Mouse (Mus musculus): ENCODE results near the gene Gm20736.
"Not testable (repeated sequence)": the region's sequence is repeated elsewhere in the genome, so short reads cannot be mapped to it uniquely, and the experiment has no call there.

Gene Gm20736

GRCm38 (mm10) chrY:65377390-65377789, at the start of gene Gm20736:
Gene Gm20736, plus strand, starts transcription at chrY:65377690.
- not testable (repeated sequence) for DNase-seq (ENCODE audit: low read depth, low spot score)

All from skeletal muscle tissue, adult 2 months (tissue).